Mouse (Mus musculus) neutrophil, adult 65 days (primary cell): ENCODE data around the gene Mob1b. TPM values are rescaled to one million over a fixed set of nuclear protein-coding genes. Genes with fewer than 3 reads are reported as not detected.

Experiments used
- total RNA-seq: library from RNA; stranded (reverse); gene quantifications from 2 replicates; pipeline ENCODE4 v1.2.4, GENCODE M21; 2023

The Mob1b gene
- total RNA-seq: 20.6 and 25.2 TPM in 2 replicates

DNA sequence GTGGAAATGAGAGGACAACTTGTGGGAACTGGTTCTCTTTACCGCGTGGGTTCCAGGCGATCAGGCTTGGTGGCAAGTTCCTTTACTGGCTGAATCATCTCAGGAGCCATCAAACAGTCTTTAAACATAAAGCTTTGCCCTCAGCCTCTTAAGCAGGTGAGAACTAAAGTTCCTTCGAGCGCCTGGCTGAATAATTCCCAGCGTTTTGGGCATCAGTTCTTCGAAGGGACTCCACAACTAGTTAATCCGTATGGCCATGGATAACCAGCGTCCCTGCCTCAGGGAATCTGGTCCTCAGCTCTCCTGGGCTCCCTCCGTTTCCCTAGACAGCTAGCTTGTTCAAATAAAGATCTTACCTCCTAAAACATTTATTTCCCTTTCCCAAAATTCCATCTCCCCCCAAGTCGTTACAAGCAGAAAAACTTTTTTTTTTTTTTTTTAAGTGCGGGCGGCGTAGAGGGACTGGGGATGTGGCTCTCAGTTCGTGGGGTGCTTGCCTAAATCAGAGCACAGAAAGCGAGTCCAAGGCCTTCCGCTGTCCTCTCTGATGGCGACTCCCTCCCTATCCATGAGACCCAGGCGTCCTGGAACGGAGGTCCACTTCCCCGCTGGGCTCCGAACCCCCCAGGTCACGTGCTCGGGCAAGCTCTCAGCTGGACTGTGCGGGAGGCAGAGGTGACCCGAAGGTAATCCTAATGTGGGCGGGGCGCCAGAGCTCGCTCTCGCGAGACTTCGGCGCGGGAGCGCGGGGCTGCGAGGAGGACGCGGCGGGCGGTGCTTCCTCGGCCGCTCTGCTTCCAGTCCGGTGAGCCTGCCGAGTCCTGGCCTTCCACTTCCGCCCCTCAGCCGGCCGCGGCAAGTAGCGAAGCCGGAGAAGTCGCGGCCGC, at the start of gene Mob1b:
Mob1b (plus strand) TSS at position 740 of the 887 bp plus-strand sequence.

DNA sequence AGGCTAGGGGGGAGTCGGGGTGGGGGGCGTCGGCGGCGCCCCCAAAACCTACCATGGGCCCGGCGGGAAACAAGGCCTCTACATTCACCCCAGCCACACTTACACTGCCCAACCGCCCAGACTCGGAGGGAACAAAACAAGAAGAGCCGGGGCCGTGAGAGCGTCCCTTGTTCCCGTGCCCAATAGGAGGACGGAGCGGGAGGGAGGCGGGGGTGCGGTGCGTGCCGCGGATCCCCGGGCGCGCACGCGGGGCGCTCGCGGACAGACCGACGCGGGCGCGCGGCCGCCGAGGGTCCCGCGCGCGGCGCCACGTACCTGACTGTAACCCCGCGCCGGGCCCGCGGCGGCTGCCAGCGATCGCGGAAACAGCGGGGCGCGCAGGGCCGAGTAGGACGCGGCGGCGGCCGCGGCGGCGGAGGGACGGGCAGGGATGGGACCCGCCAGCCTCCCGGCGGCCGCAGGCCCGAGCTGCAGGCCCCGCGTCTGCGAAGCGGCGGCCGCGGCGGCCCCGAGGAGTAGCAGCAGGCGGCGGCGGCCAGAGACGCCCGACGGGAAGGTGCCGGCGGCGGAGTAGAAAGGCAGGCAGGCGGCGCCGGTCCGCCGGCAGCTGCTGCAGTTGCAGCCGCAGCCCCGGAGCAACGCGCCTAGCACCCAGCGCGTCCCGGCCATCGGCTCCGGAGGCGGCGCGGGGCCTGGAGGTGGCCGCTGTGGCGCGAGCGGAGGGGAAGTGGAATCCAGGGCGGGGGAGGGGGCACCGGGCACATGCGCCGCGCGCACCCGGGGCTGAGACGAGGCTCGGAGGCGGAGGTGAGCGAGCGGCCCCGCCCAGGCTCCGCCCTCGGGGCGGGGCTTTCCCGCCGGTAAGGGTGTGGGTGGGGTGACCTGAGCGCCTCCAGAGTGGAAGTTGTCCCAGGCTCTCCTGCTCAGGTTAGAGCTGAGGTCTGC, 44.9 kb upstream of the Mob1b start, which contains the start of gene Grsf1:
Grsf1 (minus strand) TSS at position 729 of the 945 bp plus-strand sequence.

DNA sequence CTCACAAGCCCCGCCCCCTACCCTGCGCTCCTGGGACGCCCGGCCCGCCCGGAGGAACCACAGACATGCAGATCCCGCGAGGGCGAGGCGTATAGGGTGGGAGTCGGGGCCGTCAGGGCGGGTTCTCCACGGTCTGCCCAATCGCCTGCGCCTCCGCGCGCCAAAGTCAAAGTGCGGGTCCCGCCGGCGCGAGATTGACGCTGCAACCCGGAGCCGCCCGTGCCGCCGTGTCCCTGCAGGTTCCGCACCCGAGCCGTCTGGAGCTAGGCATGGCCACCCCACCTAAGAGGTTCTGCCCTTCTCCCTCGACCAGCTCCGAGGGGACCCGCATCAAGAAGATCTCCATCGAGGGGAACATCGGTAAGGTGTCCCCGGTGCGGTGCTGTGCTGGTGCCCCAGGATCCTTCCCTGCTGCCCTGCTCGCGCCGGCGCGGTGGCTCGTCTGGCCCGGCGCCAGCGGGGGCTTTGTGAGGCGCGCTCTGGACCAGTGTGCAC, 44.4 kb downstream of the Mob1b start, which contains the start of gene Dck:
Dck (plus strand) TSS at position 10 of the 495 bp plus-strand sequence.

Other genes with a start within 250 kb of the Mob1b start
- gene Enam, start 232.9 kb upstream of the Mob1b start, total RNA-seq: not detected in 2 replicates
- 35.7 and 53.5 TPM in 2 replicates for gene Jchain, start 193.0 kb upstream of the Mob1b start, total RNA-seq
- 25.8 and 36.6 TPM in 2 replicates for gene Utp3, start 166.4 kb upstream of the Mob1b start, total RNA-seq
- 8.6 and 10.5 TPM in 2 replicates for gene Rufy3, start 155.8 kb upstream of the Mob1b start, total RNA-seq
- gene Grsf1, start 44.7 kb upstream of the Mob1b start, total RNA-seq: 31.2 and 32.0 TPM in 2 replicates
- gene Dck, start 44.1 kb downstream of the Mob1b start, total RNA-seq: 43.0 and 49.3 TPM in 2 replicates
- gene Slc4a4, start 166.0 kb downstream of the Mob1b start, total RNA-seq: not detected in 2 replicates